Mouse (Mus musculus) midbrain, postnatal 0 days (tissue): ENCODE measurements around the gene Rad51ap2. TPM values are rescaled to one million over a fixed set of nuclear protein-coding genes. Genes with fewer than 3 reads are reported as not detected.
A peak's percentile ranks its signal among the peaks of the same experiment; 100 is the strongest.

ENCODE experiments used
- ATAC-seq: fragments of 200-750 bp; cut with Nextera tagmentation; 2 replicates; pipeline ENCODE4 v1.8.0; 2017; ENCODE audit warnings: moderate number of reproducible peaks, mild to moderate bottlenecking, moderate TSS enrichment, moderate library complexity; ENCODE audit not compliant: low FRiP score
- DNase-seq: peaks from one replicate; pipeline ENCODE4 v3.0.0-alpha.2; 2015; ENCODE audit warnings: low spot score
- H3K27ac ChIP-seq: fragments of 300-500 bp; sonication (generic); 2 replicates; pipeline ENCODE4 v1.5.1; 2014; ENCODE audit warnings: low read depth, mild to moderate bottlenecking, low read length, mixed read lengths
- H3K27me3 ChIP-seq: fragments of 300-500 bp; sonication (generic); 2 replicates; pipeline ENCODE4 v1.6.1; 2014; ENCODE audit warnings: low read length, control low read depth, mixed read lengths; ENCODE audit not compliant: insufficient read depth
- H3K36me3 ChIP-seq: fragments of 300-500 bp; sonication (generic); 2 replicates; pipeline ENCODE4 v1.6.1; 2014; ENCODE audit warnings: low read length, control low read depth, mixed read lengths; ENCODE audit not compliant: insufficient read depth
- H3K4me1 ChIP-seq: fragments of 300-500 bp; sonication (generic); 2 replicates; pipeline ENCODE4 v1.6.1; 2014; ENCODE audit warnings: mild to moderate bottlenecking, control low read depth, antibody characterized with exemption, low read length, mixed read lengths; ENCODE audit not compliant: insufficient read depth
- H3K4me2 ChIP-seq: fragments of 300-500 bp; sonication (generic); 2 replicates; pipeline ENCODE4 v1.6.1; 2014; ENCODE audit warnings: low read depth, mild to moderate bottlenecking, low read length, mixed read lengths; ENCODE audit not compliant: poor library complexity, severe bottlenecking
- H3K4me3 ChIP-seq: fragments of 300-500 bp; sonication (generic); 2 replicates; pipeline ENCODE4 v1.5.1; 2014; ENCODE audit warnings: low read depth, mild to moderate bottlenecking, low read length, moderate library complexity
- H3K9ac ChIP-seq: fragments of 300-500 bp; sonication (generic); replicated peaks from 2 replicates; pipeline ENCODE4 v1.6.1; 2014; ENCODE audit warnings: mild to moderate bottlenecking, low read length, moderate library complexity, mixed read lengths; ENCODE audit not compliant: poor library complexity, severe bottlenecking
- H3K9me3 ChIP-seq: fragments of 300-500 bp; sonication (generic); 2 replicates; pipeline ENCODE4 v1.6.1; 2016; ENCODE audit warnings: low read length, control low read depth
- CTCF ChIP-seq: IDR thresholded peaks from 2 replicates; pipeline ENCODE4 v1.5.1; 2016; ENCODE audit warnings: antibody characterized with exemption, mild to moderate bottlenecking
- WGBS: fragments of 180-500 bp; shearing (Covaris S2); extraction: QIAGEN DNeasy Blood & Tissue Kit; methylation state at CpG from one replicate; pipeline ENCODE4 v1.1.7; 2014; 5-methylcytosine and 5-hydroxymethylcytosine counted together
- polyA plus RNA-seq: library from polyadenylated mRNA; unstranded; fragments of >200 nt; fragmentation: Nextera tagmentation; extraction: Ambion mirVana; gene quantifications from 2 replicates; pipeline ENCODE4 v1.2.1, GENCODE M21; 2015
- total RNA-seq: library from RNA; depleted of rRNA; stranded (reverse); fragments of >200 nt; gene quantifications from 2 replicates; pipeline ENCODE4 v1.2.3, GENCODE M21; 2014; rRNA removed

Gene Rad51ap2
- total RNA-seq (0.49 and 0.85 TPM in 2 replicates), polyA plus RNA-seq (0.67 and 0.81 TPM in 2 replicates)

DNA sequence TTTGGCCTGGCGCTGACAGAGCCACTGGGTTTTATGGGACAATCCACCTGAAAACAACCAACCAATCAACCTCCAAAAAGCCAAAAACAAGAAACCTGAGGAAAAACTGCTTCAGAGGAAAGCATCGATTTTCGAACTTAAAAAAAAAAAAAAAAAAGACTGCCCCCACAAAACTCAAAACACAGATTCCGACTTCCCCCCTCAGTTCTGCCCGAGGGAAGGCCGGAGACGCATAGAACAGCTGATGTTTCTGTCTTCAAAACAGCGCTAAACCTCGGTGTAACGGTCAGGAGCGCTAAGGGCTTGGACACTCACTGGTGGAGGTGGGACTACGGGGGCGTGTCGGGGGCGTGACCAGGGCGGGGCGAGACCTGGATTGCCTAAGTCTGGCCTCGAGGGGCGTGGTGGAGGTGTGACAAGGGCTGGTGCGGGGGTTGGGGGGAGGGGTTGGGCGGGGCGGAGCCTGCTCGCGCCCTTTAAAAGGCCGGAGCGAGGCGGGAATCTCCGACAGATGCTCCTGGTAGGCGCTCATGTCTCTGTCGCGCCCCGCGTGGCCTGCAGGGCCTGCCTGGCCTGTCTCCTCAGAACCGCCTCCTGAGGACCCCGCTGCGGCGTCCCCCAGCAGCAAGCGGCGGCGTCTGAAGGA is at the start of gene Rad51ap2:
Gene Rad51ap2 (plus strand): TSS at position 531 of the 646 bp plus-strand sequence.
- Histone ChIP-seq H3K4me1 (no peaks in the 10 kb centered on the region), H3K9me3 (no peaks in the 10 kb centered on the region), H3K27ac (peak within 1 kb of the TSS; percentile 52), H3K9ac (peak within 1 kb of the TSS; percentile 78), H3K4me3 (peak within 1 kb of the TSS; percentile 56), H3K27me3 (no peaks in the 10 kb centered on the region), H3K36me3 (no peaks in the 10 kb centered on the region), H3K4me2 (peak within 1 kb of the TSS; percentile 84)
- ATAC-seq (peak; percentile 96), DNase-seq (peak; percentile 93)
- peak; percentile 18; the same call in 1 of the 2 replicates for TF ChIP-seq CTCF
- 1% methylated on average over 38 of the region's 40 CpGs for WGBS

GRCm38 (mm10) chr12:11407679-11408078 is 48.2 kb upstream of the Rad51ap2 start:
- Histone ChIP-seq H3K4me2 (no peak overlapping the region), H3K27me3 (no peaks in the 10 kb centered on the region), H3K36me3 (no peaks in the 10 kb centered on the region), H3K4me3 (no peak overlapping the region), H3K4me1 (no peaks in the 10 kb centered on the region), H3K27ac (no peak overlapping the region), H3K9ac (no peak overlapping the region), H3K9me3 (no peaks in the 10 kb centered on the region)
- DNase-seq (no peak), ATAC-seq (no peak)
- TF ChIP-seq CTCF, result no peak
- WGBS, result 85% methylated on average over 4 of the region's 4 CpGs

DNA sequence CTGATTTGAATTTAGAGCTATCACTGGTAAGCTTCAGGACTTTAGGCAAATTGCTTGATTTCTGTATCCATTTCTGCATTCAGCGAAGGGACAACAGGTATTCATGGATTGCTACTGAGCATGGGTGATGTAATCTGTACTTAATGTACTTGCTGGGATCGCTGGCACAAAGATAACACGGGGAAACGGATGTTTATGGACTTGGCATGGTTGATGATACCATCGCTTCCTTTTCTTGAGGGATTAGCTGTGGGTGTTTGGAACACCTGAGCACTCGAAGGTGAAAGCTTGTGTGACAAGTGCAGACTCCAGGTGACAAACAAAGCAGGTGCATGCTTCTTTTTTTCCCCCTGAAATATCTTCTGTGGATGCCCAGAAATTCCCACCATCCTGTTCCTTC is 37.8 kb upstream of the Rad51ap2 start:
- H3K4me3 ChIP-seq, result no peak overlapping the region
- H3K4me1 ChIP-seq, result no peaks in the 10 kb centered on the region
- no peaks in the 10 kb centered on the region for H3K27me3 ChIP-seq
- TF ChIP-seq CTCF, result no peak
- DNase-seq, result no peak
- H3K4me2 ChIP-seq, result no peak overlapping the region
- H3K9ac ChIP-seq, result no peak overlapping the region
- no peaks in the 10 kb centered on the region for H3K36me3 ChIP-seq
- no peak overlapping the region for H3K27ac ChIP-seq
- no peak for ATAC-seq
- no peaks in the 10 kb centered on the region for H3K9me3 ChIP-seq
- 84% methylated on average over 6 of the region's 6 CpGs for WGBS

DNA sequence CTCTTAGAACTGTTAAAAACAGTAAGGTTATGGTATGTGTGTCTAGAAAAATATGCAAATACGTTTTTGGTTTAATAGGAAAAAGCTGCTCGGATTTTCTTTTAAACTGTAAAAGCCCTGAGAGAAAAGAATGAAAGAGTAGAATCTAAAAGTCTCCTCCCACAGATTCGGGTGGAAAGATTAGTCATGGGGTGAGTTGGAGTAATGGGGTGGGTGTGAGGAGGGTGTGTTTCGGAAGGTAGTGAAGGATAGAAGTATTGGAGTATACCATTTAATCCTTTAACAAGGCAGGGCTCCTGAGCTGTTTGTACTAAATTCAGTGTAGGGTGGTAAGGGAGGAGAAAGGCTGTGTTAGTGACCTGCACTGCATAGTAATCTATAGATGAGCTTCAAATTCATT is 28.5 kb upstream of the Rad51ap2 start:
- ATAC-seq, result no peak
- WGBS, result 51% methylated on average over 4 of the region's 4 CpGs
- H3K9me3 ChIP-seq, result no peaks in the 10 kb centered on the region

GRCm38 (mm10) chr12:11433126-11433525 is 22.8 kb upstream of the Rad51ap2 start:
- Histone ChIP-seq H3K9ac (0 out of 2 replicates have a peak overlapping the region, but pooled peaks have one; percentile 9), H3K9me3 (no peaks in the 10 kb centered on the region), H3K36me3 (no peaks in the 10 kb centered on the region), H3K4me3 (peak overlapping the region; percentile 21; the same call in 1 of the 2 replicates), H3K4me1 (0 out of 2 replicates have a peak, but pooled peaks cover 5% of the 10 kb centered on the region), H3K4me2 (peak overlapping the region; percentile 71), H3K27me3 (no peaks in the 10 kb centered on the region), H3K27ac (no peak overlapping the region)
- no peak for ATAC-seq
- DNase-seq, result no peak
- WGBS, result 97% methylated on average over 1 of the region's 1 CpGs
- TF ChIP-seq CTCF, result no peak

More for the DNA sequence above, 28.5 kb upstream of the Rad51ap2 start:
- Histone ChIP-seq H3K4me1 (no peaks in the 10 kb centered on the region), H3K4me2 (no peak overlapping the region), H3K36me3 (no peaks in the 10 kb centered on the region), H3K27ac (no peak overlapping the region), H3K4me3 (no peak overlapping the region), H3K9ac (no peak overlapping the region), H3K27me3 (no peaks in the 10 kb centered on the region)
- no peak for DNase-seq
- no peak for TF ChIP-seq CTCF

DNA sequence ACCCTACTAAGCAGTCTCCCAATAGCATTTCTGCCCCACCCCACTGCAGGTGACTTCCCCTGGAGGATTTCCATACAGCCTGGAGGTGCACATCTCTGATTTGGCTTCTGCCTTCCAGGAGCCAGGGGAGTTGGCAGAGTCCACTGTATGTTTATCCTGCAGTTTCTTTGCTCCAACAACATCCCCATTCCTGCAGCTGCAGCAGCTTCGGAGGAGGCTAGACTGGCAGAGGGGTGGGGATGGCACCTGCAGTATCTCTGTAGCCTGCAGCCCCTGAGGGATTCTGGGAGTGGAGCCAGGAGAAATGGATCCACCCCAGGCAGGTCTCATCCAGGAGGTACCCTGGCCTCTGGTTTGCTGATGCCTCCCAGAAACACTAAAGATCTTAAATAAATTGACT is 22.2 kb upstream of the Rad51ap2 start:
- Histone ChIP-seq H3K36me3 (no peaks in the 10 kb centered on the region), H3K4me2 (peak overlapping the region; percentile 71), H3K9me3 (no peaks in the 10 kb centered on the region), H3K4me3 (peak overlapping the region; percentile 21), H3K4me1 (0 out of 2 replicates have a peak, but pooled peaks cover 5% of the 10 kb centered on the region), H3K9ac (peak overlapping the region; percentile 40; the same call in 1 of the 2 replicates), H3K27ac (peak overlapping the region; percentile 14; the same call in 1 of the 2 replicates), H3K27me3 (no peaks in the 10 kb centered on the region)
- DNase-seq (no peak), ATAC-seq (no peak)
- 24% methylated on average over 1 of the region's 1 CpGs for WGBS
- TF ChIP-seq CTCF, result no peak
